Mouse (Mus musculus): ENCODE measurements at regions not wholly inside any gene's neighbourhood (a gene's known extent, or its start where the extent isn't known, plus 50 kb on each side); places are given as distances from the start of the nearest gene placed in this dataset.
A peak's percentile ranks its signal among the peaks of the same experiment; 100 is the strongest.

DNA sequence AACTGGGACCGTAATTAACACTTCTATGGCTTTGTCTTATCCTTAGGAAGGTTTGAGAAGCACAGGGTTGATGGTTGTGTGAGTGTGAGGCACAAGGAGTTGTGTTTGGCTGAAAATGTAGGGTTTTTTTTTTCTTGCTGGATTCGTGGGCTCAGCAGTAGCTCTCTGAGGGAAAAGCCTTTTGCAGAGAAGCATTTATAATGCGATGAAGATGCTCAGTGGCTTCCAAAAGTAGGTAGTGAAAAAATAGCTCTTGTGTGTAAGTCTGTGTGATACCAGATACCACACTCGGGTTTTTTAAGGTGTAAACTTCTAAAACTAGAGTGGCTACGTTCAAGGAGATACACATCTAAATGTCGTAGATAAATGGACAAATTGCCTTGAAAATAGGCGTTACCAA is 149.1 kb upstream of the 4933402D24Rik start:
- no peak for DNase-seq

DNA sequence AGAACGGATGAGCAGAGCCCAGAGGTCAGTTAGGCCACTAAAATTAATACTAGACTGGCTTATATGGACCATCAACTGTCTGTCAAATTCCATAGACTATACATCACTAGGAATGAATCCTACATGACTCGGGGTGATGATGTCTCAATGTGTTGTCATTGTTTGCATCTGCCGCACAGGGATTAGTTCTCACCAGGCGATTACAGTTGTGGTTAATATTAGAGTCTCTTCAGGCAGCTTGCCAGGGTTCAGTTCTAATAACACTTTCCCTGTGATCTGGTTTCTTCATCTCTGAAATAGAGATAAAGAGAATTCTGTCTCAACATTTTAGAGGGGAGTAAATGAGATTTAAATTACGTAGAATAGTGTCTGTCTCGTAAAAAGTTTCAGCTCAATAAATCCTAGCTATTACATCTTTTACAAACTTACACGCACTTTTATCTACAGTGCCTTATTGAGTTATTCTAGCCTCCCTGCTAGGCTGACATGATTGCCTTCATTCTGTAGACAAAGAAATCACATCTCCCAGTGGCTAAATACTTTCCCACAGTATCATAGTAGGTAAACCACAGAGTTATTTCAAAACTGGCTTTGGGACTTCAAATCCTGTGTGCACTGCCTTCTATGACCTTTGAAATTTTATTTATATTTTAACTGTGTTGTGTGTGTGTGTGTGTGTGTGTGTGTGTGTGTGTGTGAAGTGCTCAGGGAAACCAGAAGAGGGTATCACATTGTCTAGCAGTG is 148.0 kb upstream of the 4933402D24Rik start:
- DNase-seq = no peak

DNA sequence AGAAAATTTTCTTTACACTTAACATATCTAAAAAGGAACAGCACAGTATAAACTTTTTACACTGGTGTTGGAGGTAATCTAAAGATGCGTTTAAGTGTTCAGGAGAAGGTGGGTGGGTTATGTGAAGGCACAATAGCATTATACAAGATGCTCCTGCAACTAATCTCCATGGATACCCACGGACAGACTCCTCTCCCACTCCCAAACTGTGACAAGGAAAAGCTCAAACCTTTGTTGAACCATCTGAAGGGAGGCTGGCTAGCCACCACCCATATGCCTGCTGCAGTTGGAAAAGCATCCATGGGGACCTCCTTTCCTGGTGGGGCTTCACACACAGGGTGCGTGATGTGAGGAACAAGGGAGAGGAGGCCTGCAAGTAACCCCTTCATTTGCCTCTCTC is 141.7 kb upstream of the 4933402D24Rik start:
- no peak for DNase-seq

DNA sequence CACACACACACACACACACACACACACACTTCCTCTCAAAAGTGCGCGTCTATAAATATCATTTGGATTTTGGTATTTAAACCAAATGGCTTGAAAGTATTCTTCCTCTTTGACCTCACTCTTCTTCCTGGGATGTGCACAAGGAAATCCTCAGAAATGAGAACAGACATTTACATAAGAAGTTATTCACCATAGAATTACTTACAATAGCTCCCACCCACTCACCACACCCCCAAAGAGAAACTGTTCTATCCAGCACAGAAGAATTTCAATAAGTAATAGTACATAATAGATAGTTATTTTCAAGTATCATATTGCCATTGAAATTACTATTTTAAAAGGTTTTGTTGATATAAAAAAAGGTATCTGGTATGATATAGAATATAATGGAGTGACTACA is 140.1 kb upstream of the 4933402D24Rik start:
- DNase-seq = no peak

DNA sequence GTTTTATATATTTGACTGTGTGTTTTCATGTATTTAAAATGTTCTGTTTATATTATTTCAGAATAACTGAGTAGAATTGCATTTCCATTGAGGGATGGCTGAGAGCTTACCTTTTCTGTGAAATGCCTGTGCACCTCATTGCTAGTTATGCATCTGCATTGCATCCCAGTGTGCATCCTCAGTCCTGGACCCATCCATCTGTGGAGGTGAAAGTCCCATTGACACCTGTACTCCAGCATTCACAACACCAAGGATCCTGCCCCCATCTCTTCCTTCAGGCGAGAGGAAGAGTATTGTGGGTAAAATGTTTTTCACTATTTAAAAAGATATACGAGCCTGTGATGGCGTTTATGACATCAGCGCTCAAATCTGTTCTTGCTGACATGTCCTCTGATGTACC is 134.6 kb upstream of the 4933402D24Rik start:
- DNase-seq = no peak

DNA sequence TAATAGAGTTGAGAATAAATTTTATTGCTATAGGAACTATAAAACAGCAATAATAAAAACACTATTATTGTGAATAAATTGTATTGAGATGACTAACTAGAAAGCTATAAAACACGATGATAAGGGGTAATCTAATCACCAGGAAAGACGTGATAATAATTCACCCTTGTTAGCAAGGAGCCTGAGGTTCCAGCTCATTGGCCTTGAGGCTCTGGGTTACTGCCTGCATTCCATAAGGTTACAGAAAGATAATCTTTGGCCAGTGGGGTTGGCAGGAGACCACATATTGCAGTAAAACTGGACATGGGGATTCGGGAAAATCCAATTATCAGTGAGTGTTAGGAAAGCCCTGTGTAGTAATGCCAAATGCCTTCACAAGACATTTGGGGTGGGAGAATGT is 134.1 kb upstream of the 4933402D24Rik start:
- DNase-seq = no peak

DNA sequence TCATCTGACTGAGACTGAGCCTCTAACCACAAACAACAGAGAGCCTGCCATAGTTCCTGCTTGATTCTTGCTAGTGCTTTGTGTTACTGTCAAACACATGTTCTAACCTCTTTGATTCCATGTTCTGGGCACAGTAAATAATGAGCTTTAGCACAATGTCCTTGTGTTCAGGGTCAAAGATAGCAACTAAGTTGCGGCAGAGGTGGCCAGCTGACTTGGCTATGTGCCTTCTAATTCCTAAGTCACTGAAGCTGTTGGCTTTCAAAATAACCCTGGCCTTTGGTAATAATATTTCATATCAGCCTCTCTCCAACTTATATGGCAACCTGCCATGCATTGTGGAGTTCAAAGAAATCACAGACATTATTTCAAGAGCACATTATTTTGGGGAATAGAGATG is 133.3 kb upstream of the 4933402D24Rik start:
- peak; percentile 4 for DNase-seq

DNA sequence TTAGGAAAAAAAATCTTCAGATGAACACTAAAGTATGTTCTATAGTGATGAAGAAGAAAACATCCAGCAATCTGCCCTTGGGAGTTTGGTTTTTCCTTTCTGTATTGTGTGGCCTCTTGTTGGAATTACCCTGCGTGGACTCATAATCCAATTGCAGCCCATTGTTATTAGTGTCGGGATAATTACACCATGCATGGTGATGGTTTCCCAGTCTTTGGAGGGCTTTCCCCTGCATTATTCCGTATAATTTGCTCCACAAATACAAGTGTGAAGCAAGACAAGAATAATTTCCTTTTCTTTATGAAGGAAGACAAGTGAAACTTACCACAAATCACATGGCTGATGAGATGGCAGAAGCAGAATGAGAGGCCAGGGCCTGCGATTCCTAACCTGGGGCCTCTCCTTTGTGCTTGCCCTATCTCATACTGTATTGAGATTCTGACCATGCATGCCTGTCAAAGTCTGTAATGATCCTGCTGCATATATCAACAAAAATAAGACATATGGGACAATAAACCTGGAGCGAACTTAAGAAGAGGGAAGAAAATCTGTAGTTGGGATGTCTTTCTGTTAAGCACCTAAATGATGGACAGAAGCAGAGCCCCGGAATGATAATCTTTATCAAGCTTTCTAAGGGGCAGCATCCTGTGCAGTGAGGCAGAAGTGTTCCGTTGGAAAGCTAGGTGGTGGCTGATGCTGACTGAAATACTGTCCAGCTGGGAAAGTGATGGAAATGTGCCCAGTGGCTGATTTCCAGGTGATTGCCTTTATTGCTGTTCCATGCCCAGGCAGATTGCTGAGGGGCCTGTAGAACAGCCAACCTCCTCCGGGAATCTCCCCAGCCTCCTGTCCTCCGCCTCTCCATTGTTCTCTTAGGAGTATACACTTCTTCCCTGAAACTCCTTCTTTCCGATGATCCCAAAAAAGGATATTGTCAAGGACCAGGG is 130.8 kb upstream of the 4933402D24Rik start:
- DNase-seq = no peak

DNA sequence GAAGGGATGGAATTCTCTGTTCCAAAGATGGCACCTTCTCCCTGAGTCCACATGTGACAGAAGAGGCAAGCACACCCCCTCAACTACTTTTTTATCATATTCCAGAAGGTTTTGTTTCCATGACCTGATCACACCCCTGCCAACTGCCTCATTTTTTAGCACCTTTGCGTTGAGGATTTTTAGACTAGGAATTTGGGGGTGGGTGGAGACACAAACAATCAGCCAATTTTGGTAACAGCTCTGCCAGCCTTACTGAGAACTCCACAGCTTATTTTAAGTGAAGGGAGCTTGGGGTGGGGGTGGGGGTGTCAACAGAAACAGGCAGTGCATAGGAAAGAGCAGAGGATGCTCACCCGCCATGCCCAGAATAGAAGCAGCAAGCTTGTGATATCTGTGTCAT is 129.7 kb upstream of the 4933402D24Rik start:
- no peak for DNase-seq

DNA sequence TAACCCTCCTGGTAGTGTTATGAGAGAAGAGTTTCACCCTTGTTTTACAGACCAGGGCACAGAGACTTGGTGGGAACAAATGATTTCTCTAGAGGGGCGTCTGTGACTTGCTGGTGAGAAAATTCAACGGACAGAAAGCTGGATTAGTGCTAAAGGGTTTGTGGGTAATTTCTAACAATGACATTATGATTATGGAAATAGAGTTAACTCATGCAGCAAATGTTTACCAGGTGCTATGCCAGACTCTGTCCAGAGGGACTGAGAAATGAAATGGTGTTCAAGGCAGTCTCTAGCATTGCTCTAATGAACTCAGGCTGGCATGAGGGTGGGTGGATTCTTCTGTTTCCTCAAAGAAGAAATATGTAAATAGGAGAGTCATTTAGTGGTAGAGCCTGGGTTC is 128.5 kb upstream of the 4933402D24Rik start:
- DNase-seq = no peak

DNA sequence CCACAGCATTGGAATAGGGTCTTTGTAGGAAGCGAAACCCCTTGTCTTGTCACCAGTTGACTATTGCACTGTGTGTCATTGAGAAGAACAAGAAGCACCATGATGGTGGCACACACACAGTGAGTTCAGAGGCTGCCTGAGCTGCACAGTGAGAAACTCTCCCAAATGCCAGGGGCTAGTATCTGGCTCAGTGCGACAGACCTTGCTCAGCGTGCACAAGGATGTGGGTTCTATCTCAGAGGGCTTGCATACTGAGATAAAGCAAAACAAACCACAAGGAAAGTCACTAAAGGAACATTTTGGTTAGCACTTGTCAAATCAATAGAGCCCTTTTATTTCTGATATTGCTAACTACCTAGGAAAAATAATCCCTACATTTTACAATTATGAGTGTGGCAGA is 110.5 kb upstream of the 4933402D24Rik start:
- DNase-seq = no peak

DNA sequence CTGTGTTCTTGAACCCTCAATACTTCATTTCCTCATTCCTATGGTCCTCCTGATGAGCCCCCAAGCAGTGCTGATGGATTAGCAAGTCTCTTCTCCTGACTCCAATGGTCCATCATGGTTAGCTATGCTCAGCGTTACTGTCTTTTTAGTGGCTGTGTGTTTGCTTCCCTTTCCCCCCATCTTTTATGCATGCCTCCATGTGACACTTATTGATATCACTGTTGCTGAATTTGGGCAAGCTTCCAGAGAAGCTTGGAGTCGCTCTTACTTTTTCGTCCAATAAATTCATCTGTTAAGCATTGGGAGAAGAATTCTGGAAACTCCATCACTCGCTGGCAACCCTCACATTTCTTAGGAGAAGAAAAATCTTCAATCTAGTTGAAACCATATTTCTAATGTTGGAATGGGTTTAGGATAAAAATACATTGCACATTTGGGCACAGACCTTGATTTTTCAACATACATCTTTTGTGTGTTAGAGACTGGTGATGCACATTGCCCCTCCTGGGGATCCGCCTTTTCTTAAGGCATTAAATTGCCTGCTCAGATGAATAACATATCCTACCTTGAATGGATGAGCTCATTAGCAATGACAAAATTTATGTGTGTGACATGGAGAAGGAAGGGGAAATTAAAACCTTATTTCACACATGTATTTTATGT is 107.7 kb upstream of the 4933402D24Rik start:
- DNase-seq = peak; percentile 3

DNA sequence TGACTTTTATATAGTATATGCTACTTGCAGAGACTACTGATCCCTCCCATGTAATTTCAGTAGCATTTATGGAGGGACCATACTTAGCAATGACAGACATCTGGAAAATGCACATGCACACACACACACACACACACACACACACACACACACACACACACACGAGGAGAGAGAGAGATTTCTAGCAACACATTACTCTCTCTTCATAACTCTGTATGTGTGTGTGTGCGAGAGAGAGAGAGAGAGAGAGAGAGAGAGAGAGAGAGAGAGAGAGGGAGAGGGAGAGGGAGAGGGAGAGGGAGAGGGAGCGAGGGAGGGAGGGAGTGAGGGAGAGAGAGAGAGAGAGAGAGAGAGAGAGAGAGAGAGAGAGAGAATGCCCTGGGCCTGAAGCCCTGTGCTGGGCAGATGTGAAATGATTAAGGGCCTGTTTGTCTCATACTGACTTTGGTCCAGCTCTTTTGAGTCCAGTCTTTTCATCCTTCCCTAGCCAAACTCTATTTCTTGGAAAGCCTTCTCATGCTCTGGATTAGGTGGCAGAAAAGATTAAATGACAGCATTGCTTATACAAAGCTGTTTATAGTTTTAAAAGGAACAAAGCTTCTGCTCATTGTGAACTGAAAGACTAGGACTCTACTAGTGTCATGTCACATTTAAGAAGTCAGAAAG is 106.4 kb upstream of the 4933402D24Rik start:
- peak; percentile 5 for DNase-seq

DNA sequence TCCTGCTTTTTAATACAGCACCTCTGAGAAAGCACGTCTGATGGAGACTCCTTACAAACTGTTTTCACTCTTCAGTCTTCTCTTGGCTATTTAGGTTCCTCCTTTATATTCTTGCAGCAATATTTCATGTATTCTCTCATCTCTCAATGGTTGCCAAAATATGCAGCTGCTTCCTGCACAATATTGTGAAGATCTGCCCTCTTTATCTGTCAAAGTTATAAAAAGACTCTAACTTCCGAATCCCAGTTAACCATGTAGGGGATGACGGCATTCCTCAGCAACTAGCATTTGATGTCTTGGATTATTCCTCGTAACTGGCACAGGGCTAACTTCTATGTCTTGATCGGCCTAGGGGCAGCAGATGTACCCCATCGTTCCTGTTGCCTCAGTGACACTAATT is 102.8 kb upstream of the 4933402D24Rik start:
- DNase-seq = no peak

DNA sequence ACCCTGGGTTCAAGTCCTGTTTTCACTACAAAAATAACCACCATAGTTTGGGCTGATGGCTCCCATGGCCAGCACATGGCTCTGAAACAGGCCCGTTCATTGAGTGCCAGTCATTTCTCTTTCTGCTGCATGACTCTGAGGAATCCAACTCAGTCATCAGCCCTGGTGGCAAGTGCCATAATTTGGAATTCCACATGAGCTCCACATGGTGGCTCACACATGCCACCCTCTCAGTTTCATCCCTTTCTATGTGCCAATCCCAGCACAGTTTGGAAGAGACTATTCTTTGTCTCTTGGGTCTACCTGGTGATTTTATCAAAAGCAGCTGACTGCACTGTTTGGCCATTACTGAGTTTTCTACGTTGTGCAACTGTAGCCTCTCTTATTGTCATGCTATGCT is 100.3 kb upstream of the 4933402D24Rik start:
- no peak for DNase-seq

DNA sequence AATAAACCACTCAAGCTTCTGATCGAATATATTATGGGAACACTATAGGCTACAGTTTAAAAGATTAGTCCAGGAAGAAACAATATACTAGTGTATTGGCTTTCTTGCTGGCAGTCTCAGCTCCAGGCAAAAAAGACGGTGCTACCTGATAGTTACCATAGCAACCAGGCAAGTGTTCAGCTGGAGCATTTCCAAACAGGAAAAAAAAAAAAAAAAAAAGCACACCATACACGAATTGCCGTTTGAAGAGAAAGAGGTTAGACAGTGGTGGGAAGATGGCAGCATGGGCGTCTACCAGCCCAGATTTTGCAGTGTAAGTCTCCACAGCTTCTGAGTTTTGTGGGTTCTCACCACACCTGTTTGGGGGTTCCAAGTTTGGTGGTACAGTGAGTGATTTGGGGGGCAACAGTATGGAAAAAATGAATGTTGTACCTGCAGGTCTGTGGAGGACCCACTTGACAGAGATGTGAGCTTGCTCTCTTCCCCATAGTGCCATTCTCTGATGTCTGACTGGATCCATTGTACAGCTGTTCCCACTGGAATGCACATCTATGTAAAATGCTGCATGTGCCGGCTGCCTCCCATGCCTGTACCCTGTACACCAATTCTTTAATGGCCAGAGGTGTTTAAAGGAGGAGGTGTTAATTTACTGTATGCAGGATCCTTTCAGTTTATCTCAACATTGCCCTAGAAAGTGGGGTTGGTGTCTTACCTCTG is 89.0 kb upstream of the 4933402D24Rik start:
- no peak for DNase-seq

DNA sequence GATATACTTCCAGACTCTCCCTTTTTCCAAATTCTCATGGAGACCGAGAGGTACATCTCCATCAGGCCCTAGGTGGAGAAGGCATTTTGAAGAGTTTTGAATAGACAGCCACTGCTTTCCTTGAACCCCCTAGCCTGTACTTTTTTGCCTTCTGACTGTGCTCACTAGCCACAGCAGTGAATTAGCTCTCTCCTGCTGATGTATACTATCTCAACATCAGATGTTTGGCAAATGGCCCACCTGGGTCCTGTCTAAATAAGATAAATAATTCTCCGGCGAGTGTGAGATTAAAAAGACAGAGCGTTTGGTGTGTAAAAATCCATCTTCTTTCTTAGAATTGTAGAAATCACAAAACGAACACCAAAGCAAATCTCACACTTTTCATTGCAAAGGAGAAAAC is 88.4 kb upstream of the 4933402D24Rik start:
- DNase-seq = no peak

DNA sequence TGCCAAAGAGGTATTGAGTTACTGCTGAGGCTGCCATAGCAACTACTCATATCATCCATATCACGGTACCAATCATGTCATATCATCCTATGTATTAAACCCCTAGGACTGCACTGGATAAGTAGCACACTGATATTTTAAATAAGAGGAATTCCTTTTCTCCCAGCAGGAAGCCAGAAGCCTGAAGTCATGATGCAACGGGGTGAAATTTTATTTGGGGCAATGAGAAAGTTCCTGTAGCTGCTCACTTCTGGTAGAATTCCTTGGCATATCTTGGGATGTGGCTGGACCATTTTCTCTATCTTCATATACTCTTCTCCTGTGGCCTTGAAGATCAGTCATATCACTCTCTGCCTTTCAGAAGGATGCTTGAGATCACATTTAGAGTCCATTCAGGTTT is 87.3 kb upstream of the 4933402D24Rik start:
- DNase-seq = no peak

DNA sequence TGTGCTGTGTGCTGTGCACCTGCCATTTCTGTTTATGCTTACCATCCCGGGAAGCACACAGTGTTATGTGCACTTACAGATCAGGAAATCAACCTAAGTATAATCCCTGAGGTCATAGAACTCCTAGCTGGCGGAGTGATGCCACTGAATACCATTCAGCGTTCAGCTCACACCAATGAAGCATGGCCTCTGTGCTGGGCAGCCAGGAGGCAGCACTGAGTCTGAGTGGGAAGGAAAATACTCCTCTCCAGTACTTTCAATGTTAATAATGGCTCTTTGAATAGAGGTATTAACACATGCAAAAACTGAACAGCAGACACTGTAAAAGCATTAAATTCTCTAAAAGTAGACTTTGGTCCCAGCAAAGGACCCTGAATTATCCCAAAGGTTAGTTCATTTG is 85.7 kb upstream of the 4933402D24Rik start:
- no peak for DNase-seq

DNA sequence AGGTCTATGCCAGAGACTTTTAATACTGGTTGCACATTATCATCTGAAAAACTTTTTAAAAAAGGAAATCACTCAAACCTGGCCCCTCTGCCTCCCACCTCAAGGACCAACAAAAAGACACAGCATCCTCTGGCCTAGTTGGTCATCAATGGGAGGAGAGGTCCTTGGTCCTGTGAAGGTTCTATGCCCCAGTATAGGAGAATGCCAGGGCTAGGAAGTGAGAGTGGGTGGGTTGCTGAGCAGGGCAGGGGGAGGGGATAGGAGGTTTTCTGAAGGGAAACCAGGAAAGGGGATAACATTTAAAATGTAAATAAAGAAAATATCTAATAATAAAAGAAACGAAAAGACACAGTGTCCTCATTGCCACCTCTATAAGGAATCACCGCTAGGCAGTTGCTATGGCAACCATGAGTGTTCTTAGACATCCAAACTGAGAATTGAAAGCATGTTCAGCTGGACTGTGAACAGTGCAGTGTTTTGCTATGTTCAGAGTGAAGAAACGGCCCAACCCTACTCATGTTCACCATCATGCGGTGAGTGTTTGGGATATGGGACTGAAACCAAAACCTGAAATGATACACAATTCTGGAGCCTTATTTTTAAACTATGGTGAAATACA is 82.5 kb upstream of the 4933402D24Rik start:
- no peak for DNase-seq

DNA sequence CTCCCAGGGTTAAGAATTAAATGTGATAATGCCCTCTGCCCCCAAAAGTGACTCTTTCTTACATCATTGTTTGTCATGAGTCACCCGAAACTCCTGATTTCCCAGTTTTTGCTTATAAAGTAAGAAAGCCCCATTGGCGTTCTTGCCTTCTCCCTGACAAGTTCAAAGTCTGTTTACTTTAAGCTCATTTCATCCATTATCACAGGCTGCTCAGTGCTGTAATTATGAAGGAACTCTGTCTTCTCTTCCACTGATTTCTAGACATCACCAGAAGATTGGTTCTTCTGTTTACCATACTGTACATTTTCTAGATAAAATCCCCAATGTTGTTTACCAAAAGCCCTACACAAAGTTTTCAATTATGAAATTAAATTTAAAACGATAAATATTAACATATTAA is 81.2 kb upstream of the 4933402D24Rik start:
- no peak for DNase-seq
